Mouse (Mus musculus): ENCODE data around the gene Ahsg. TPM values are rescaled to one million over a fixed set of nuclear protein-coding genes. Genes with fewer than 3 reads are reported as not detected.

Ahsg gene
- total RNA-seq (2023), result not detected

GRCm38 (mm10) chr16:22890683-22891510 lies at the start of gene Ahsg:
Gene Ahsg, plus strand, starts transcription at chr16:22891277.

GRCm38 (mm10) chr16:22857431-22858113 lies 33.5 kb upstream of the Ahsg start, which contains the start of the genes Tbccd1 and Dnajb11:
Gene Tbccd1, minus strand, starts transcription at chr16:22857669.
Gene Dnajb11, plus strand, starts transcription at chr16:22857845.

DNA sequence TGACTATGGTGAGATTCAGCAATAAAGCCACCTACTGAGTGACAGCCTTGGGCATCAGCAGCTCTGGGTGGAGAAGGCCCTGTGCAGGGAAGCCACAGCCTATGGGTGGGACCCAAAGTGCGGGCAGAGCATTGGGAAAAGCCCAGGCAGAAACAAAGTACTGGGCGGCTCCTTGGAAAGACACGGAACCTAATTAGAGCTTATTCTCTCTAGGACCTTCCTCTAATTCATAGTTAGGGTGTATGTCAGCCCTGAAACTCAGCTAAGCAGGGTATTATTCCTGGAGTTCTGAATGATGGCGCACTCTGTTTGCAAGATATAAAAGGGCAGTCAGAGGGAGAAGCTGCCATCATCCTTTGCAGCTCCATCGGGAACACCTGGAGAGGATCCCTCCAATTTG lies 27.0 kb downstream of the Ahsg start, which contains the start of gene Fetub:
TSS of gene Fetub (plus strand) at position 301 of the 400 bp plus-strand sequence.

Other genes starting within 250 kb of the Ahsg start
- gene Dgkg, start 234.1 kb upstream of the Ahsg start, total RNA-seq (2023), result under 1 TPM; 0.83 to 0.87 TPM
- gene Crygs, start 79.7 kb upstream of the Ahsg start, total RNA-seq (2023), result not detected
- 10 to 100 TPM; 17.9 to 21.3 TPM for gene Tbccd1, start 33.6 kb upstream of the Ahsg start, total RNA-seq (2023)
- gene Dnajb11, start 33.4 kb upstream of the Ahsg start, total RNA-seq (2023), result 10 to 100 TPM; 53.1 to 53.9 TPM
- gene Fetub, start 27.1 kb downstream of the Ahsg start, total RNA-seq (2023), result not detected
- not detected for gene Hrg, start 59.8 kb downstream of the Ahsg start, total RNA-seq (2023)
- gene Kng2, start 138.2 kb downstream of the Ahsg start, total RNA-seq (2023), result not detected
- not detected for gene Kng1, start 166.6 kb downstream of the Ahsg start, total RNA-seq (2023)
- gene Eif4a2, start 216.2 kb downstream of the Ahsg start, total RNA-seq (2023), result 1,000 to 10,000 TPM; 1,119 to 1,156 TPM
- gene Rfc4, start 236.5 kb downstream of the Ahsg start, total RNA-seq (2023), result 10 to 100 TPM; 11.4 to 13.6 TPM